Mouse (Mus musculus) forebrain, embryonic 11.5 days (tissue): Measurements from ENCODE around the gene She. TPM values are rescaled to one million over a fixed set of nuclear protein-coding genes. Genes with fewer than 3 reads are reported as not detected.

Experiments used
- ATAC-seq: fragments of 200-750 bp; cut with Nextera tagmentation; replicated peaks from 2 replicates; pipeline ENCODE4 v1.8.0; 2017; ENCODE audit warnings: moderate TSS enrichment; ENCODE audit not compliant: low FRiP score
- DNase-seq: peaks from one replicate; pipeline ENCODE4 v3.0.0-alpha.2; 2017; ENCODE audit warnings: low spot score
- H3K27ac ChIP-seq: fragments of 300-500 bp; sonication (generic); 2 replicates; pipeline ENCODE4 v1.5.1; 2014; ENCODE audit warnings: low read depth, low read length
- H3K27me3 ChIP-seq: fragments of 300-500 bp; sonication (generic); 2 replicates; pipeline ENCODE4 v1.6.1; 2014; ENCODE audit warnings: mild to moderate bottlenecking, low read length, mixed read lengths; ENCODE audit not compliant: control insufficient read depth, insufficient read depth
- H3K36me3 ChIP-seq: fragments of 300-500 bp; sonication (generic); 2 replicates; pipeline ENCODE4 v1.6.1; 2014; ENCODE audit warnings: mild to moderate bottlenecking, low read length, moderate library complexity, mixed read lengths; ENCODE audit not compliant: control insufficient read depth, insufficient read depth
- H3K4me1 ChIP-seq: fragments of 300-500 bp; sonication (generic); replicated peaks from 2 replicates; pipeline ENCODE4 v1.6.1; 2014; ENCODE audit warnings: low read length, mixed read lengths; ENCODE audit not compliant: control insufficient read depth, insufficient read depth
- H3K4me2 ChIP-seq: fragments of 300-500 bp; sonication (generic); 2 replicates; pipeline ENCODE4 v1.6.1; 2014; ENCODE audit warnings: low read depth, mild to moderate bottlenecking, low read length, moderate library complexity, mixed read lengths; ENCODE audit not compliant: severe bottlenecking
- H3K4me3 ChIP-seq: fragments of 300-500 bp; sonication (generic); 2 replicates; pipeline ENCODE4 v1.5.1; 2014; ENCODE audit warnings: low read depth, low read length
- H3K9ac ChIP-seq: fragments of 300-500 bp; sonication (generic); 2 replicates; pipeline ENCODE4 v1.6.1; 2014; ENCODE audit warnings: low read length
- H3K9me3 ChIP-seq: fragments of 300-500 bp; sonication (generic); 2 replicates; pipeline ENCODE4 v1.6.1; 2016; ENCODE audit warnings: low read length, mixed read lengths; ENCODE audit not compliant: control insufficient read depth
- WGBS: fragments of 180-500 bp; shearing (Covaris S2); extraction: QIAGEN DNeasy Blood & Tissue Kit; methylation state at CpG from one replicate; pipeline ENCODE4 v1.1.7; 2014; 5-methylcytosine and 5-hydroxymethylcytosine counted together
- polyA plus RNA-seq: library from polyadenylated mRNA; unstranded; fragments of >200 nt; fragmentation: Nextera tagmentation; extraction: Ambion mirVana; gene quantifications from 2 replicates; pipeline ENCODE4 v1.2.1, GENCODE M21; 2014

She gene
- polyA plus RNA-seq, 1 experiment from 2014 or later: 2.4 TPM

GRCm38 (mm10) chr3:89887582-89888230 lies 56.5 kb downstream of the She start:
- Histone ChIP-seq H3K4me2 (no peak overlapping the region), H3K4me1 (no peaks in the 10 kb centered on the region), H3K36me3 (no peaks in the 10 kb centered on the region), H3K9ac (no peak overlapping the region), H3K4me3 (no peak overlapping the region), H3K9me3 (no peaks in the 10 kb centered on the region), H3K27me3 (no peaks in the 10 kb centered on the region), H3K27ac (no peak overlapping the region)
- 90% methylated on average over 7 of the region's 7 CpGs for WGBS
- ATAC-seq: no peak
- no peak for DNase-seq

DNA sequence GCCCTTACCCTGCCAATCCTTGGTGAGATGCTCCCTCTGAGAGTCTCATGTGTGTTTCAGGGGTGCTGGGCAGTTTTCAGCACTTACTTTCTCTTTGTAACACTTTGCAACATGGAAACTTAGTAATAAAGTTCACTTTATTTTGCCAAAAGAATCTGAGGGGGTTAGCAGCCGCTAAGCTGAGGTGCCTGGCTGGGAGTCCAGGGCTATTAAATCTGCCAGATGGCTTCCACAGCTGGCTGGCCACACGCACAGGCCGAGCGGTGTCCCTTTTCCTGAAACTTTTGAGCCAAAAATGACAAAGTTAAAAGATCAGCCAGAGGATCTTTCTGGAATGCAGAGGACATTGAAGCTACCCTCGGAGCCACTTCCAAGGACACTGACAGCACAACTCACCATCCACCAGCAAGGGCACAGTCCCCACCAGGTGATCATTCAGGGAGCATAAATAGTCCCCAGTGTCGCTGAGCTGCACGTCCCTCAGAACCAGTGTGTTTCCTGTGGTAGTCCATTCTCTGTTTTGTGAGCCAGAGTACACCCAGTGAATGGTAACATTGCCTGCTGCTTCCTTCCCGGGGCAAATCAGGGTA lies 58.8 kb downstream of the She start:
- DNase-seq: no peak
- H3K4me1 ChIP-seq: no peaks in the 10 kb centered on the region
- H3K4me2 ChIP-seq: no peak overlapping the region
- no peaks in the 10 kb centered on the region for H3K27me3 ChIP-seq
- H3K27ac ChIP-seq: no peak overlapping the region
- no peak overlapping the region for H3K9ac ChIP-seq
- WGBS: 80% methylated on average over 8 of the region's 8 CpGs
- H3K4me3 ChIP-seq: no peak overlapping the region
- no peak for ATAC-seq
- H3K9me3 ChIP-seq: no peaks in the 10 kb centered on the region
- no peaks in the 10 kb centered on the region for H3K36me3 ChIP-seq

GRCm38 (mm10) chr3:89891696-89892095 lies 60.5 kb downstream of the She start:
- ATAC-seq (no peak), DNase-seq (no peak)
- Histone ChIP-seq H3K4me3 (no peak overlapping the region), H3K4me1 (no peaks in the 10 kb centered on the region; the same call in 1 of the 2 replicates), H3K9ac (no peak overlapping the region), H3K4me2 (no peak overlapping the region), H3K9me3 (no peaks in the 10 kb centered on the region), H3K27me3 (no peaks in the 10 kb centered on the region), H3K27ac (no peak overlapping the region), H3K36me3 (no peaks in the 10 kb centered on the region)

- Histone ChIP-seq H3K27me3 (no peaks in the 10 kb centered on the region), H3K4me3 (no peak overlapping the region), H3K36me3 (no peaks in the 10 kb centered on the region), H3K27ac (no peak overlapping the region), H3K4me2 (no peak overlapping the region), H3K9me3 (no peaks in the 10 kb centered on the region), H3K4me1 (no peaks in the 10 kb centered on the region; the same call in 1 of the 2 replicates), H3K9ac (no peak overlapping the region)
- WGBS: 80% methylated on average over 5 of the region's 5 CpGs
- DNase-seq (no peak), ATAC-seq (no peak)
Observed at GRCm38 (mm10) chr3:89892517-89893106, 61.4 kb downstream of the She start.

DNA sequence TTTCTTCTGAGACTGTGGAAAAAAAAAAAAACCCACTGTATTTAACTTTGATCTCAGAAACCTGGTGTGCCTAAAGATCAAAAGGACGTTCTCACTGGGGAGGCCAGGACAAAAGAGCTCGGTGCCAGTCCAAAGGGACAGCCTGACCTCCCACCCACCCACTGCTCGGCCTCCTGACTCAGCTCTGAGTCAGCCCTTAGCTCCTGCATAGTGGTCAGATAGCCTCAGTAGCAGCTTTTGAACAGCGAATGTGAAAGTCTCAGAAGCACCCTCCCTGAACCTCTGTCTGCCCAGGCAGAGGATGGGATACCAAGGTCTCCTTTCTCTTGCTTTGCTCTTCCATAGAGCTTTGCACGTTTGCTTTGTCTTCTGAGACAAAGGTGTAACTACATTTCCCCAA lies 65.4 kb downstream of the She start:
- Histone ChIP-seq H3K9ac (no peak overlapping the region), H3K36me3 (no peaks in the 10 kb centered on the region), H3K4me1 (no peaks in the 10 kb centered on the region; the same call in 1 of the 2 replicates), H3K9me3 (no peaks in the 10 kb centered on the region), H3K4me2 (no peak overlapping the region), H3K4me3 (no peak overlapping the region), H3K27ac (no peak overlapping the region), H3K27me3 (no peaks in the 10 kb centered on the region)
- WGBS: 25% methylated on average over 5 of the region's 5 CpGs
- DNase-seq (no peak), ATAC-seq (no peak)

DNA sequence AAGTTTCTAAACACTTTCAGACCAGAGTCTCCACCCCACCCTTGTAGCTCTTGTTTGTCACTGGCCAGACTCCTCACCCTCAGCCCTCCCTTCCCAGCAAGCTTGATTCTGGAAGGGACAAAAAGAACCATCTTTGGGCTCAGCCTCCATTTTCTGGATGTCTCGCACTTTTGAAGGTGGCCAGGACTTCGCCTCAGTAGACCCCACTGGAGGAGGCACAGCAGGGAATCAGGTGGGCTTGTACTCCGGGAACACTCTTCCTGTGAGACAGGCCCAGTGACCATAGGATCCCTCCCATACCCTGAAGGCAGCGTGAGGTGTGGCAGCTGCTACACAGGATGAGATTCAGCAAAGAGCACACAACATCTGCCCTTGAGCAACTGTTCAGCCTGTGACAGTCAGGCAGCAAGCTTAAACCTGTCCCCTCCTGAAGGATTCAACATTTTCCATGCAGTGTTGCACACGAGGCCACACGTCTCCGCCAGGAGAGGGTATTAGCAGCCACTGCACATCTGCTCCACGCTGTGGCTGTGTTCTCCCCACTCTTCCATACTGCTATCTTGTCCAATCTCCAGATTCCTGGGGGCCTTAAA lies 66.1 kb downstream of the She start:
- Histone ChIP-seq H3K4me3 (no peak overlapping the region), H3K4me2 (no peak overlapping the region), H3K27ac (0 out of 2 replicates have a peak overlapping the region, but pooled peaks have one; percentile 12), H3K4me1 (no peaks in the 10 kb centered on the region; the same call in 1 of the 2 replicates), H3K9me3 (no peaks in the 10 kb centered on the region), H3K27me3 (no peaks in the 10 kb centered on the region), H3K36me3 (no peaks in the 10 kb centered on the region), H3K9ac (no peak overlapping the region)
- no peak for ATAC-seq
- no peak for DNase-seq
- WGBS: 73% methylated on average over 8 of the region's 8 CpGs

DNA sequence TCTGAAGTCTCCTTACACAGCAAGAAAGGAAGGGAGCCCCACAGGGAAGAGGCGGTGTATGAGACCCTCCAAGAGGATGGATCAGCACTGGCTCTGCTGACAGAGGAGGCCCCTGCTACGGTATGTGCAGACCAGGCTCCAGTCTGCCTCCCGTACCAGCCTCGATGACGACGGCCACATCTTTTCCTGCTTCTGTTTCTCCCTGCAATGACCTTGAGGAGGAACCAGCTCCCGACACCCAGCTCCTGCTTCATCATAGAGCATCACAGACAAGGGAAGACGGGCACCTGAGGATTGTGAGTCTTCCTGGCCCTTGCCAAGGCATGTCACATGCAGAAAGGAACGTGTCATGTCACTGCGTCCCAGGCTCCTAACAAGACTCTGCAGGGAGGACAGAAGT lies 66.8 kb downstream of the She start:
- no peaks in the 10 kb centered on the region for H3K9me3 ChIP-seq
- H3K9ac ChIP-seq: no peak overlapping the region
- H3K4me3 ChIP-seq: no peak overlapping the region
- H3K4me2 ChIP-seq: no peak overlapping the region
- DNase-seq: no peak
- WGBS: 84% methylated on average over 10 of the region's 10 CpGs
- no peak for ATAC-seq
- no peaks in the 10 kb centered on the region for H3K36me3 ChIP-seq
- H3K27ac ChIP-seq: no peak overlapping the region
- no peaks in the 10 kb centered on the region for H3K27me3 ChIP-seq
- H3K4me1 ChIP-seq: no peaks in the 10 kb centered on the region; the same call in 1 of the 2 replicates

DNA sequence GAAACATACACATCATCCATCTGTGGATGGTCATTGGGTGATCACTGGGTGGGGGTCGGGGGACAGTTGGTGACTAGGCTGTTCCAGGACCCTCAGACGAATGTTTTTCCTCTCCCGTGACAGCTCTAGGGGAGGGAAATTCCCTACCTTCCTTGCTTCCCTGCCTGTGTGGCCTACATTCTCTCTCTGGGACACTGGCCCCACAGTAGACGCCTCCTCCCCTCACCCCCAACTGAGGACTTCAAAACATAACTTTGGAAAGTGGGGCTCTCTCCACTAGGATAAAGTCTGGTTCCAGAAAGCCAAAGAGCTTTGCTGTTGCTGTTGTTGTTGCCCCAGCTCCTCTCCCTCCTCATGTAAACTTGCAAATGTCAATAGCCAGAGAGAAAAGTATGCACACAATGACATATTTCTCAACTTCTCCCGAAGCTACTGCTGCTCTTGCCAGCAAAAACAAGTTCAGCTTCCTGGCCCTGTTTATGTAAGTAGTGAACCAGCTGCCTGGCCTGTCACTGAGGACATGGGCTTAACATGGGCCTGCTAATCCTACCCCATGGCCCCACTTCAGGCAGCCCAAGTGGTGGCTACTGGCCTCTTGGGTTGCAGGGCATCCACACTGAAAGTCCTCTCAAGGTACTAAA lies 67.8 kb downstream of the She start:
- no peaks in the 10 kb centered on the region for H3K27me3 ChIP-seq
- ATAC-seq (no peak), DNase-seq (no peak)
- no peak overlapping the region for H3K4me2 ChIP-seq
- no peaks in the 10 kb centered on the region for H3K9me3 ChIP-seq
- H3K4me1 ChIP-seq: no peaks in the 10 kb centered on the region; the same call in 1 of the 2 replicates
- WGBS: 82% methylated on average over 5 of the region's 5 CpGs
- H3K36me3 ChIP-seq: no peaks in the 10 kb centered on the region
- no peak overlapping the region for H3K4me3 ChIP-seq
- no peak overlapping the region for H3K9ac ChIP-seq
- no peak overlapping the region for H3K27ac ChIP-seq
